Mouse (Mus musculus) heart, embryonic 16.5 days (tissue): ENCODE measurements at regions not wholly inside any gene's neighbourhood (a gene's known extent, or its start where the extent isn't known, plus 50 kb on each side); places are given as distances from the start of the nearest gene placed in this dataset.

Experiments
- ATAC-seq: fragments of 200-750 bp; cut with Nextera tagmentation; replicated peaks from 2 replicates; pipeline ENCODE4 v1.8.0; 2017; ENCODE audit warnings: moderate number of reproducible peaks; ENCODE audit not compliant: insufficient read depth, low FRiP score; ENCODE audit errors: extremely low read depth
- H3K27ac ChIP-seq: fragments of 300-500 bp; sonication (generic); 2 replicates; pipeline ENCODE4 v1.5.1; 2014; ENCODE audit warnings: mild to moderate bottlenecking, low read length, control low read depth, moderate library complexity
- H3K27me3 ChIP-seq: fragments of 300-500 bp; sonication (generic); 2 replicates; pipeline ENCODE4 v1.6.1; 2014; ENCODE audit warnings: low read length, mixed read lengths; ENCODE audit not compliant: control insufficient read depth, insufficient read depth
- H3K36me3 ChIP-seq: fragments of 300-500 bp; sonication (generic); 2 replicates; pipeline ENCODE4 v1.6.1; 2014; ENCODE audit not compliant: control insufficient read depth, insufficient read depth
- H3K4me1 ChIP-seq: fragments of 300-500 bp; sonication (generic); 2 replicates; pipeline ENCODE4 v1.6.1; 2014; ENCODE audit warnings: low read length, mixed read lengths; ENCODE audit not compliant: control insufficient read depth, insufficient read depth
- H3K4me2 ChIP-seq: fragments of 300-500 bp; sonication (generic); 2 replicates; pipeline ENCODE4 v1.6.1; 2014; ENCODE audit warnings: low read depth, mild to moderate bottlenecking, control low read depth, low read length
- H3K4me3 ChIP-seq: fragments of 300-500 bp; sonication (generic); 2 replicates; pipeline ENCODE4 v1.5.1; 2014; ENCODE audit warnings: mild to moderate bottlenecking, control low read depth, low read length
- H3K9ac ChIP-seq: fragments of 300-500 bp; sonication (generic); 2 replicates; pipeline ENCODE4 v1.6.1; 2014; ENCODE audit warnings: low read length, control low read depth
- H3K9me3 ChIP-seq: fragments of 300-500 bp; sonication (generic); replicated peaks from 2 replicates; pipeline ENCODE4 v1.6.1; 2016; ENCODE audit warnings: low read length; ENCODE audit not compliant: control insufficient read depth
- WGBS: fragments of 180-500 bp; shearing (Covaris S2); extraction: QIAGEN DNeasy Blood & Tissue Kit; methylation state at CpG from one replicate; pipeline ENCODE4 v1.1.7; 2014; 5-methylcytosine and 5-hydroxymethylcytosine counted together

GRCm38 (mm10) chr11:7279891-7280290 lies 66.2 kb upstream of the Igfbp3 start:
- H3K9ac ChIP-seq, result no peak overlapping the region
- no peak for ATAC-seq
- WGBS, result 63% methylated on average over 2 of the region's 2 CpGs
- H3K4me3 ChIP-seq, result no peak overlapping the region
- no peaks in the 10 kb centered on the region for H3K36me3 ChIP-seq
- H3K9me3 ChIP-seq, result no peaks in the 10 kb centered on the region
- no peaks in the 10 kb centered on the region for H3K4me1 ChIP-seq
- H3K27me3 ChIP-seq, result no peaks in the 10 kb centered on the region
- no peak overlapping the region for H3K4me2 ChIP-seq
- H3K27ac ChIP-seq, result no peak overlapping the region

GRCm38 (mm10) chr11:7272543-7272942 lies 58.8 kb upstream of the Igfbp3 start:
- no peak overlapping the region for H3K27ac ChIP-seq
- ATAC-seq, result no peak
- H3K9ac ChIP-seq, result no peak overlapping the region
- H3K27me3 ChIP-seq, result no peaks in the 10 kb centered on the region
- H3K9me3 ChIP-seq, result no peaks in the 10 kb centered on the region
- H3K4me3 ChIP-seq, result no peak overlapping the region
- no peak overlapping the region for H3K4me2 ChIP-seq
- 0 out of 2 replicates have a peak, but pooled peaks cover 2% of the 10 kb centered on the region for H3K4me1 ChIP-seq
- WGBS, result 34% methylated on average over 3 of the region's 3 CpGs
- H3K36me3 ChIP-seq, result no peaks in the 10 kb centered on the region

- H3K4me3 ChIP-seq, result no peak overlapping the region
- H3K4me1 ChIP-seq, result 0 out of 2 replicates have a peak, but pooled peaks cover 2% of the 10 kb centered on the region
- H3K27me3 ChIP-seq, result no peaks in the 10 kb centered on the region
- no peak overlapping the region for H3K9ac ChIP-seq
- no peak overlapping the region for H3K4me2 ChIP-seq
- no peak for ATAC-seq
- no peaks in the 10 kb centered on the region for H3K9me3 ChIP-seq
- H3K27ac ChIP-seq, result no peak overlapping the region
- no peaks in the 10 kb centered on the region for H3K36me3 ChIP-seq
- WGBS, result 84% methylated on average over 1 of the region's 1 CpGs
Measured at GRCm38 (mm10) chr11:7270916-7271315, 57.2 kb upstream of the Igfbp3 start.

GRCm38 (mm10) chr11:7263971-7264370 lies 50.2 kb upstream of the Igfbp3 start:
- H3K9me3 ChIP-seq, result no peaks in the 10 kb centered on the region
- H3K4me3 ChIP-seq, result no peak overlapping the region
- no peak overlapping the region for H3K9ac ChIP-seq
- H3K4me1 ChIP-seq, result no peaks in the 10 kb centered on the region
- WGBS, result 81% methylated on average over 4 of the region's 4 CpGs
- H3K4me2 ChIP-seq, result no peak overlapping the region
- no peaks in the 10 kb centered on the region for H3K27me3 ChIP-seq
- H3K27ac ChIP-seq, result no peak overlapping the region
- no peaks in the 10 kb centered on the region for H3K36me3 ChIP-seq
- no peak for ATAC-seq
